Mouse (Mus musculus) embryo, embryonic 10 days (tissue): ENCODE measurements around the gene Iqcc.

ENCODE experiments used
- DNase-seq: peaks from one replicate; pipeline ENCODE4 v3.0.0-alpha.2; 2015; ENCODE audit warnings: low spot score

Gene Iqcc

DNA sequence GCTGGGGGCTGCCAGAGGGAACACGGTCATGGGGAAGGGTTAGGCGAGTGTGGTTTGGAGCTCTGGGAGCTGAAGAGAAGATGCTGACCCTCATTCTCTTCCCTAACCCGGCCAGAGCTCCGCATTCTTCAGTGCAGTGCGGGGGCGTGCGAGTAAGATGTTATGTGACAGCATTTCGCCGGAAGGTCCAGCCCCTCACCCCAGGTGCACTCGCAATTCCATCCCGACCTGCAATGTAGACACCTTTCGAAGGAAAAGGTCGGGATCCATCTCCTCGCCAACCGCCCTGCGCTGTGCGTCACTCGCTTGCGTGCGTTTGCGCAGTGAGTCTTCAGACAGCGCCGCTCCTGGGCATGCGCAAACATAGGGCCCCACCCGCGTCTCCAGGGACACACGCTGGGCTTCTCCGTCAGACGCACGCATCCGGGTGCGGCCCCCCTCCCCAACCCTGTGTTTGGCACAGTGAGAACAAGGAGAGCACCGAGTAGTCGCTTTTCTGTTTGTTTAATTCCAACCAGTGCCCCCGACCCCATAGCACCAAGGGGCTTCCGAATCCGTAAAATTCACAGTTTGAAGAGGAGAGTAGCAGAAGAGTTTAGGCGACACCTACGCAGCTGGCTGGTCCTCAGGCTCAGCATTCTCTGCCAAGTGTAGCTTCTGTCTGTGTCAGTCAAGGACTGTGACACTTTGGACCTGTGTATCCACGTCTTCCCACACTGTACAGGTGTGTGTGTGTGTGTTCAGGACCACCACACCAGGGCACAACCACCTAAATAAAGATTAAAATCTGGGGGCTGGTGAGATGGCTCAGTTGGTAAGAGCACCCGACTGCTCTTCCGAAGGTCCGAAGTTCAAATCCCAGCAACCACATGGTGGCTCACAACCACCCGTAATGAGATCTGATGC, at the start of gene Iqcc:
Gene Iqcc (minus strand): TSS at position 314 of the 906 bp plus-strand sequence.
- DNase-seq = peak; percentile 97

GRCm38 (mm10) chr4:129662255-129662813, 43.4 kb upstream of the Iqcc start:
- no peak for DNase-seq

DNA sequence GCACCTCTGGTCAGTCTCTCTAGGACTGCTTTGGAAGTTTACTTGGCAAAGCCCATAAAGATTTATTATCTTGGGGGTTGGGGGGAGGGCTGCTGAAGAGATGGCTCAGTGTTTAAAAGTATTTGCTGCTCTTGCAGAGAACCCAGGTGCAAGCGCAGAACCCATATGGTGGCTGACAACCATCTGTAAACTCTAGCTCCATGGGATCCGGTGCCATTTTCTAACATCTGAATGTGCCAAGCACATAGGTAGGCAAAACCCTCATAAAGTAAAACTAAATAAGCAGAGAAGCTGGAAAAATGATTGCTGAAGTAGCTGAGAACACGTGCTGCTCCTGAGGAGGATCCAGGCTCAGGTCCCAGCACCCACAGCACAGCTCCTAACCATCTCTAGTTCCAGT, 42.7 kb upstream of the Iqcc start:
- no peak for DNase-seq

GRCm38 (mm10) chr4:129654770-129655169, 35.9 kb upstream of the Iqcc start:
- DNase-seq = no peak

GRCm38 (mm10) chr4:129650359-129650758, 31.5 kb upstream of the Iqcc start:
- no peak for DNase-seq

DNA sequence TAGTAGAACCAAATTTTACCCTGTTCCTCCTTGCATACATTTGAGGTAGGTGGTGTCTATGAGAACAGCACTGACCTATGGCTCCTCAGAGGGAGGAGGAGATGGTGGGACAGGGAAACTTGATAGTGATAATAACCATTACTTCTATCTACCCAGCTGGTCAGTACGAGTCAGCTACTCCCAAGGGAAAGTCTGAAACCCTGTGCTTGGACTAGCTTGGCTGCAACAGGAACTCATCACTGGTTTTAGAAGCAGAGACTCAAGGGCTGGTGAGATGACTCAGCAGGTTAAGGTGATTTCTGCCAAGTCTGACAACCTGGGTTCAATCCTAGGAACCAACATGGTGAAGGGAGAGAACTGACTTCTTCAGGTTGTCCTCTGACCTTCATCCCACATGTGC, 29.8 kb upstream of the Iqcc start:
- no peak for DNase-seq

- no peak for DNase-seq
These were observed 26.3 kb upstream of the Iqcc start for GRCm38 (mm10) chr4:129645204-129645603.

DNA sequence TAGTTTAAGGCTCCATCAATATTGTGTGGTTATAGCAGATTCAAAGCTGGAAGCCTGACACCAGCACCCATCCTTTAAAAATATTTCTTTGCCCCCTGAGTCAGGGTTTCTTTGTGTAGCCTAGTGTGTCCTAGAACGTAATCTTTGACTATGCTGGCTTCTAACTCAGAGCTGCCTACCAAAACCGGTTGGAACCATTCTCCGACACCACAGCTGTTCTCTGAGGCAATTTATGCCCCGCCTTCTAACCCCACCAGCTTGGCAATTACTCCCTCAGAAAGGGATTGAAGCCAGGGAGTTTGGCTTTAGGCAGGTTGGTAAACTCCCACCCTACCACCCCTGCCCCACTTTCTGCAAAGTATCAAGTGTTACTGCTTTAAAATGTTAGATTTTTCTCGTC, 22.9 kb upstream of the Iqcc start:
- no peak for DNase-seq

DNA sequence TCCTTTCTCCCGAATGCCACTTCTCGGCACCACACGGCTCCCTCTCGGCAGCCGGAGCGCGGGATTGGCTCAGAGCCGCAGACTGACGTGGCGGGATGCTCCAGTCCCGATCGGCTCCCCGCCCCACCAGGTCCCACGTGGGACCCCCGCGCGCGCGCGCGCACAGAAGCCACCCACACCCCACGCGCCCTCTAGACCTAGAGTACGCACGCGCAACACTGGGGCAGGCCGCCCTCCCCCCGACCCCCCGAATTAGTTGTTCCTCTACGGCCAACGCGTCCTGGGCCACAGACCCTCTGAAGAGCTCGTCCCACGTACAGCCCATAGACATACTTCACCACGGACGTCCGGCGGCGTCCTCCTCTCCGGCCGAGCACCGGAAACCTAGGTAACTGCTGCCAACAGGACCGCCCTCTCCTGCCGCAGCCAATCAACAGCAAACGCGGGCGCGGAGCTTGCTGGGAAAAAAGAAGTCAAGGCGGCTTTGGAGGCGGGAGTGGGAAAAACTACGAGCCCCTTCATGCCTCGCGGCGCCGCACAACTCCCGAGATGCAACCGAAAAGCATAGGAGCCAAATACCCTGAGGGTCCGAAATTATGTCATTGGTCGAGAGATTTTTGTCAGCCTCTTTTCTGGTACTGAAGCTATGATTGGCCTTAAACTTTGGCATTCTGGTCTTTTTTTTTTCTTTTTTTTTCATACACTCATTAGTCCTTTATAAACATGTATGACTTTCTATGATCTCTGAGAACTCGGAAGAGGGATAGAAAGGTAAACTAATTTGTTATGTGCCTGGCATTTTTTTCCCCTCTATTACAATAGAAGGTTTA, 22.0 kb upstream of the Iqcc start, which contains the start of gene Txlna:
Gene Txlna (minus strand): TSS at position 428 of the 830 bp plus-strand sequence.
- peak; percentile 98 for DNase-seq

DNA sequence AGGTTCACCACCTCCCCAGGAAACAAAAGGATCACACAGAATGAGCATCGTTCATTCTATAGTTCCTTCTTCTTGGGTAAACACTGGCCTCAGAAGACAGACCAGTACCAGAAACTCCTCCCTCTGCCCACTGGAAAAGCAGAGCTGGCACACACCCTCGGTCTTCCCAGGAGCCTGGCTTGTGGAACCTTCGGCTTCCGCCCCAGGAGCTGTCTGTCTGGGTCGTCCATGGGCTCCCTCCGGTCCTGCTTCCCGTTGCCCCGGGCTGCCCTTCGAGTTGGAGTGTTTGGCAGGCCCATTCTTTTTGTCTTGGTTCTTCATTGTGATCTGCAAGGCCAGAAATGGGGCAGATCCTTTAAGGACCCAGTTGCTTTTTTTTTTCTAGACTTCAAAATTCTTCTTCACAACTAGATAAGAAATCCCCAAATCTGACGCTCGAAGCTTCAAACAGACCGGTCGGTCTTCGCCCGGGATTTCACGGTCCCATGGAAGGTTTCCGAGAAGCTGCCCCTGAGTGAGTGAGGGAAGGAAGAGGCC, 21.3 kb upstream of the Iqcc start:
- no peak for DNase-seq

DNA sequence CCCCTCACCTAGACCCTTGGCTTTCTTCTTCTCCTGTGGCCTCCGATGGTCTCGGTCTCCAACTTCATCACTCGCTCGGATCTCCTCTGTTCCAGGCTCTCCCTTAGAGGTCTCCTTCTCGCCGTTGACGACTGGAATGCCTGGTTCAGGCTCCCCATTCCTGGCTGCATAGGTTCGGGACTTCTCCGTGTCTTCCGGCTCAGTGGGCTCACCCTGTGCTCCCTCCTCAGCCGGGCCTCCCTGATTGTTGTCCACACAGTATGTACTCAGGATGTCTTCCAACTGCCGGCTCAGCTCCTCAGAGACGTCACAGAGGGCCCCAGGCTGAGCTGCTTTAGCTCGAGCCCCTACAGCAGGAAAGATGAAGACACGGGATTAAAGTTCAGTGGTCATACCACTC, 20.3 kb upstream of the Iqcc start:
- no peak for DNase-seq

- DNase-seq = no peak
These were observed 15.0 kb upstream of the Iqcc start for GRCm38 (mm10) chr4:129633852-129634251.

DNA sequence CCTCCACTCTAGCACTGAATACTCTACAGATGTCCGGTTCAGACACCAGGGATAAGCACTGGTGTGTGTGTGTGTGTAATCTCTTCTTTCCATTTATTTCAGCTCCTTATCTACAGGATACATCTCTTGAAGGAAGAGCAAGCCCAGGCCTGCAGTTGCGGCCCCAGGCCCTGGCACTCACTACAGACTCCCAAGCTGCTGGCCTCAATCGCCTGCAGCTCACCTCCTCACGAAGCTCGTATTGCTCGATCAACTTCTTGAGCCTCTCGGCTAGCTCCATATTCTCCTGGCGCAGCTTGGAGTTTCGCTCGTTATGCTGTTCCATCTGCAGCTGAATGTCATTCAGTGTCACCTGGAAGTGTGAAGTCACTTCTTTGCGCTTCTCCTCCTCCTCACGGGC, 13.0 kb upstream of the Iqcc start:
- DNase-seq = no peak

- DNase-seq = no peak
These were observed 12.0 kb upstream of the Iqcc start for GRCm38 (mm10) chr4:129630944-129631343.

GRCm38 (mm10) chr4:129626035-129626434, 7.1 kb upstream of the Iqcc start:
- DNase-seq = no peak

- no peak for DNase-seq
These were observed 6.6 kb upstream of the Iqcc start for GRCm38 (mm10) chr4:129625496-129625895.

DNA sequence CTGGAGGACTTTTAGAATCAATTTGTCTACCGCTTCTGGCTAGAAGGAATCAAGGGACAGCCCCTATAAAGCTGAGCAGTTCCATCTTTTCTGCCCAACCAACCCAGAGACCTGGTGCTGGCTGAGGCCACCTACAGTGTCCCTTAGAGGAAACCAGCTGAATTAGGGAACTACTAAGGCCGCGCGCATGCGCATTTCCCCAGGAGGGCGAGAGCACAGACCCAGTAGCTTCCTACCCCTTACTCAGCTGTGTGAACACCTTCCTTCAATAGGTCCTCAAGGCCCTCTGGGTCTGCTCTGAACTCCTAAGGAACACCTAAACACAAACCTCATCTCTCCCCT, 6.1 kb upstream of the Iqcc start:
- peak; percentile 73 for DNase-seq

GRCm38 (mm10) chr4:129624281-129625028, 5.6 kb upstream of the Iqcc start:
- peak; percentile 93 for DNase-seq

GRCm38 (mm10) chr4:129623681-129624091, 4.8 kb upstream of the Iqcc start, which contains the start of gene Ccdc28b:
Gene Ccdc28b (minus strand): TSS chr4:129623947.
- peak; percentile 59 for DNase-seq

GRCm38 (mm10) chr4:129622803-129623535, 4.1 kb upstream of the Iqcc start:
- no peak for DNase-seq
